Mouse (Mus musculus) thymus, postnatal 10 days (tissue): Measurements from ENCODE around the gene Bmp6.

Source experiments
- DNase-seq, 2 experiments: peaks; one replicate each; pipeline ENCODE4 v3.0.0; 2021; ENCODE audit warnings: low spot score in 2 of 2

Gene Bmp6

GRCm38 (mm10) chr13:38511979-38512378 is 167.1 kb downstream of the Bmp6 start:
- no peak for DNase-seq

- DNase-seq = no peak
These were observed 169.0 kb downstream of the Bmp6 start for GRCm38 (mm10) chr13:38513921-38514320.

DNA sequence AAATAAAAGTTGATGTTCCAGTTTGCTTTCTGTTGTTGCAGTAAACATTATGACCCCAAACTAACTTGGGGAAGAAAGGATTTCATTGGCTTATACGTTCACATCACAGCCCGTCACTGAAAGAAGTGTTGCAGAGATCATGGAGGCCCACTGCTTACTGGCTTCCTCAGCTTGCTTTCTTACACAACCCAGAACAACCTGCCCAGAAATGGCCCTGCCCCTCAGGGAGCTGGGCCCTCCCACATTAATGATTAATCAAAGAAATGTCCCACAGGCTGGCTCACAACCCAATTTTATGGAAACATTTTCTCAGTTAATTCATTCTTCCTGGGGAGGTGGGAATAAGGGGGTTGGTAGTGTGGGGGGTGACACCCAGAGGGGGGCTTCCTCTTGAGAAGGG is 170.5 kb downstream of the Bmp6 start:
- DNase-seq = no peak

DNA sequence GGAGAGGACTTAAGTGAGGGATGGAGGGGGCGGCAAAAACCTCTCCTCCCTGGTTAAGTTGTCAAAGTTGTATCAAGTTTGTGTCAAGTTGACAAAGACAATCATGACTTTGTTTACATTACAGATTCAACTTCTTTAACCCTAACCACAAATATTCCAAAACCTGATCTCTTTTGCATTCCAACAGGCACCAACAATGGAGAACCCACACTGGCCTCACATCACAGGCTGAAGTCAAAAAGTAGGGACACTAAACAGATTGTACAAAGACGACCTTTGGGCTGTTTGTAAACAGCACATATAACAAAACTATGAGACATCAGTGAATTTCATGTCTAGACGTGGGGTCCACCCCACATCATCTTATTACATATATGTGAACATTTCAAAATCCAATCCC is 170.9 kb downstream of the Bmp6 start:
- DNase-seq = no peak

DNA sequence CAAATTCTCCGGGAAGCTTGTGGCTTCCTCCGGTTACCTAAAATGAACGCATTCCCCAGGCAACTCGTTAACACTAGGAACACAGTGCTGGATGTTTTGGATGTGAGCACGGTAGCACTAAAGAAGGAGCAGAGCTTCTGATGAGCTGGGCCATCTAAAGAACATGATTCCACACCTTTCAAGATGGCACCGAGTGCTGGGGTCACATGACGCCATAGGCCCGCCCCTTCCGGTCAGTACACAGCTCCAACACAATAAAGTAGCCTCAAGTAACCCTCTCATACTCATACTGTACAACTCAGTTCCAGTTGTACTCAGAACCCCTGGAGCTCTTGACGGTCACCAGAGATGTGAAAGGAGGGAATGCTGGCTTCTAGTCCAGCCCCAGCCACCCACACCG is 171.7 kb downstream of the Bmp6 start:
- DNase-seq = no peak

- DNase-seq = no peak
These were observed 175.4 kb downstream of the Bmp6 start for GRCm38 (mm10) chr13:38520299-38520698.

- DNase-seq = no peak
These were observed 177.2 kb downstream of the Bmp6 start for GRCm38 (mm10) chr13:38522056-38522654.

- no peak for DNase-seq
These were observed 178.3 kb downstream of the Bmp6 start for GRCm38 (mm10) chr13:38523231-38523630.

- DNase-seq = no peak
These were observed 180.4 kb downstream of the Bmp6 start for GRCm38 (mm10) chr13:38525261-38525660.

DNA sequence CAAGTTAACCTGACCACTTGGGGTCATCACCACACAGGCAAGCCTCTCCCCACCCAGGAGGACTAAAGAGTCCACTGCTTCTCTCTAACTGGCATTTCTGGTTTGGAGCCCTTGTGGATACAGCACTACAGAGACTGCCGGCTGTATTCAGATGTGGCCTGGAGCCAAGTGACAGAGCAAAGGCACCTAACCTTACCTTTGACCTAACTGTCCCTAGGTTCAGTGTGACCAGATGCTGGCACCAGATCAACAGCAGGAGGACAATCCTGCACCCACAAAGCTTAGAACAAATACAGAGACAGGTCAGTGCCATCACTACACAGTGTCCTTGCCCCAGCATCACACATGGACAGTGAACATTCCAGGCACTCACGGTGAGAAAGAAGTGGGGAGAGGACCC is 181.2 kb downstream of the Bmp6 start:
- no peak for DNase-seq

DNA sequence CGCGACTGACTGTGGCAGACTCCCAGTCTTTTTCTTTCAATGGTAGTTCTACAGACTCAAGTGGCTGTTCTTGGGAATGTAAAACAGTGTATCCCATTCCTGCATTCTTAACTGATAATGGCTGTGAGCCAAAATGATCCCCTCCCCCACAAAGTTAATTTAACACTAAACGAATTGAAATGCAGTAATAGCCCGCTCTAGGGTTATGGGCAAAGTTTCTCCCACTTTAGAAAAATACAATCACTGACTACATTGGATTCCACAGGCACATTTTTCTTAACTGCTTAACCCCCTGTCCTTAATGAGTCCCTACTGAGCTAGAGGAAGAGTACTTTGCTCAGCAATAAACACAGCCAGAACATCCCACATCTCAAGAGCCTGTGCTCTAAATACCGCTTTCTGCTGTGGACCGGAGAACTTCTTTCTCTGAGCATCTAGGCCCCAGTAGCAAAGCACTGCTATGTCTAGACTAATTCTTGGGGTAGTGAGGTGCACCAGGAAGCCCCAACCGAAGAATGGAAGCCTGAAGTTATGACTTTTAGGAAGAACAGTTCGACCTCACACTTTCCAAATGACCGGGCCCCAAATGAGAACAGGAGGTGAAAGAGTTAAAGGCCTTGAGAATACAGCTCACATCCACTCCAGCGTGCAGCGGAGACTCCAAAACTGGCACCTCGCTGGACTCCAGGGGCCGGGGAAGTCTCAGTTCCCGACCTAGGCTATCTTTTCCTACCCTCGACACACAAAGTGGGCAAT is 182.3 kb downstream of the Bmp6 start:
- no peak for DNase-seq

- DNase-seq = peak; percentile 87 to 94
These were observed 183.1 kb downstream of the Bmp6 start for GRCm38 (mm10) chr13:38527797-38528650.

DNA sequence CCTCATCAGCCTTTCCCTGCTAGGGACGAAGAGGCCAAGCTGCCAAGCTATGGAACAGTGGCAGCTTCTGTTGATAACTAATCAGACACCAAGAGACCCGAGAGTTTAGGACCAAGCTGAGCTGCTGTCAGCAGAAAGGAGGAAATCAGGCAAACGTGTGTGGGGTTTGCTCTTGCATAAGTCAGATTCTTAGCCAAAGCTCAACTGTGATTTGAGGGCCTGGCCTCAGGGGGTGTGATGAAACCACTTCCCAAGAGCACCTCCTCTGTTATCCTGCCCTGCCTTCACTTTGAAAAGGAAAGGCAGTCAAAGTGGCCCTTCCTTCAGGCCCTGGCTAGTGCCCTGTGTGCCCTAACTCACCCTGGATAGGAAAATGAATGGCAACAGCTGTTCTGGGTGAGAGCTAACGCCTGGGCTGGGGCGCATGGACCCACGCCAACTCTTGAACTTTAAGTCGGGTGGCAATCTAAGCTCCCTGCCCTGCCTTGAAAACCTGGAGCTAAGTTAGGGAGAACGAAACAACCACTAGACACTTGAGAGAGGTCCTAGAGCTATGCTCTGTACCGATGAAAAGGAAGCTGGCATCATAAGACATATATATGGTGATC is 183.9 kb downstream of the Bmp6 start, which contains the start of gene Txndc5:
Gene Txndc5, minus strand, starts transcription at position 138 of the 608 bp plus-strand sequence.
- DNase-seq = no peak

DNA sequence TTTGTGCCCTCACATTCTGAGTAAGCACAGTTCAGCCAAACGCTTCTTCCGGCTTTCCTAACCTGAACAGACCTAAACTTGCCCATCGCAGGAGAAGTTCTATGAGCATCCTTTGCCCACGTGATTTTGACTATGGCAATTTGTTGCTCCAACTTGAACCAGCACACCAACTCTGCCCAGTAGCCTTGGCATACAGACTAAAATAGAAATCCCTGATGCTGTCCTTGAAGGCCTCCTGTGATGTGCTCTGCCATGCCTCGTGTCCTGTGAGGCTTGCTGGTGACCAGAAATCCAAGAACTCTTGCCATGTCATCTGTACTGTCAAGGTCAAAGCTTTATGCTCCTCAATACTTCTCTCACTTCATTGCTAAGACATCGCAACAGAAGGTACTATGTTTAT is 184.7 kb downstream of the Bmp6 start:
- no peak for DNase-seq

DNA sequence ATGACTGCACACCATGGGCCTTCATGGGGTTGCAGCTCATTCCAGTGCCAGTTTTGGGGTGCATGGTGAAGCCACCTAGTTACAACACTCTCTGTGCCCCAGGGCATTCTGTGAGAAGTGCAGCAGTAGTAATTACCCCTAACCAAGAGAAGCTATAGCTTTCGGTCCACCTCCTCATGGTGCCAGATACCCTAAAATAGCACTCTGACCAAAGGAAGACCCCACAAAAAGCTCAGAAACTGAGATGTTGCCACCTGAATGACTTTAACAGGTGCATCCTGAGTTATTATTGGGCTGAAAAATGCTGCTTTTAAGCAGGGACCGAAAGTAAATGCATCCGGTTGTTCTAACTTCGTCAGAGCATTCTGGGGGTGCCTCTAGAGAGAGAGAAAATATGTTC is 186.6 kb downstream of the Bmp6 start:
- no peak for DNase-seq

DNA sequence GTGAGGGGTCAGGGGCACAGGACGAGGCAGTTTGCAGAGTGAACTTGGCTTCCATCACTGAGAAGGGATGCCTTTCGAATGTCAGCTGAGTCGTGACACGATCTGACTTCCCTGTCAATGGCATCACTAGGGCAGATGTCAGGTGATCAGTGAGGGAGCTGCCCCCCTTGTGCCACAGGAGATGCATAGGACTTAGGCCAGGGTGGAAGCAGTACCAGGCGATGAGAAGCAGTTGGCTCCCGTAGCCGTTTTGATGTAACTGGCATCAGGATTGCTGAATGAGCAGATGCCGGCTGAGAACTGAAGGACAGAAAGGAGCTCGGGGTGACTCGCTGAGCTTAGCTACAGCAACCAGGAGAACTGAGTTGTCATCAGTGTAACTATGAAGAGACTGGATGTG is 188.6 kb downstream of the Bmp6 start:
- DNase-seq = no peak

- DNase-seq = no peak
These were observed 189.1 kb downstream of the Bmp6 start for GRCm38 (mm10) chr13:38534016-38534415.

DNA sequence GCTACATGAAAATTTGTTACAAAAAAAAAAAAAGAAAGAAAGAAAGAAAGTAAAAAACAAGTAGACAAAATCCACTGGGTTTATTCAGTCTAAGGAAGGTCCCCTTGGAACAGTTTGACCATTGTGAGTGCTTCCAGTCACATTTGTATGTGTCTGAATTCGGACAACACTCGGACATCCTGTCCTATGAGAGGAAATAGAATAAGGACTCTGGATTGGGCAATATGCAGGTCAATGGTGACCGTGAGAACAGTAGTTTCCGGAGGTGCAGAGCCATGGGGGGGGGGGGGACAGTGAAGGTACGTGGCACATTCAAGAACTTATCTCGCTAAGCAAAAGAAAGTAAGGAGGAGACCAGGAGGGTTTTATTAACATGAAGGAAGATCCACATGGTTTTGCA is 189.8 kb downstream of the Bmp6 start:
- no peak for DNase-seq

DNA sequence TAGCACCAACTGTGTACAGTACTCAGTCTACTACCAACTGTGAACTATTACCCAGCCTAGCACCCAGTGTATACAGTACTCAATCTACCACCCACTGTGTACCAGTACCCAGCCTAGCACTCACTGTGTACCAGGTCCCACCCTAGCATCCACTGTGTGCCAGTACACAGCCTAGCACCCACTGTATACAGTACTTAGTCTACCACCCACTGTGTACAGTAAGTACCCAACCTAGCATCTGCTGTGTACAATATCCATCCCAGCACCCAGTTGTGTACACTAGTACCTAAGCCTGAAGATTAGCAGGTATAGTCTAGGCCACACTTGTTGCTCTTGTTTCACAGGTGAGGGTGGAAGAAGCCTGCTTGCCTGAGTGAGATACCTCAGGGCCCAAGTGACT is 192.6 kb downstream of the Bmp6 start:
- no peak for DNase-seq

- no peak for DNase-seq
These were observed 194.4 kb downstream of the Bmp6 start for GRCm38 (mm10) chr13:38539192-38539900.

GRCm38 (mm10) chr13:38543455-38544125 is 198.7 kb downstream of the Bmp6 start:
- DNase-seq = no peak
